Comparison of ENCODE assay signal across 24 mouse cellular contexts in the genomic region with DNA sequence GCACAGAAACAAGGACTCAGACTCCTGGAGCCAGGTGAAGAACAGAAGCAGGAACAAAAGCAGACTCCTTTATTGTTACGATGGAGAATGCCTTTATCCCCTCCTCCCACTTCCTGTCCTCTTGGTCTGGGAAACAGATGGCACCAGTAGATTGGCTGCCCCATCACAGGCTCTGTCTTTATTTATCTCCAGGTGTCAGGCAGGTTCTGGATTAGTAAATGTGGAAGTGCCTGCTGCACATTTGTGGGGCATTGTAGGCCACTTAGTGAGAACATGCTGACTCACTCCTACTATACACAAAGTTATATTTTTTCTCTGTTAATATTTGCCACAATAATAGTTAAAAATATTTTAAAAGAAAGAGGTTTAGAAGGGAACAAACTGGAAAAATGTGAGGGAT.
DNase-seq lines count a peak whose midpoint lies in the region; ATAC-seq and TF ChIP-seq lines count a peak whose summit lies in the region.
"Had no signal": no experiment of that assay in that cellular context is flagged by ENCODE, and none has a peak within 500 bp of the region (broad histone marks: within the 10 kb centered on the region; RNA-seq: fewer than 3 reads in every experiment).

No protein-coding gene starts in this region.

- TF ChIP-seq RAD21 in CH12.LX (IDR thresholded peaks at IDR 0.05; ENCODE audit: low read depth, low read length): no peak

- in situ Hi-C loops in CH12.LX (cut with MboI; ENCODE audit: low pct_ligation_motif_present, low pct_unique_long_range_greater_than_20kb, low sequenced_read_pairs): no loop called here

- H3K36me3 ChIP-seq in CH12.LX (replicated peaks in 1 of 2; ENCODE audit: control insufficient read depth in 1 of 2, insufficient read depth in 1 of 2, low read length in 1 of 2): no peaks in the 10 kb centered on the region
- H3K36me3 ChIP-seq: embryonic facial prominence, embryonic 15.5 days; heart, embryonic 10.5 days; hindbrain, embryonic 10.5 days; limb, embryonic 13.5 days; midbrain, embryonic 12.5 days had no signal

- H3K27me3 ChIP-seq in CH12.LX (replicated peaks): no peaks in the 10 kb centered on the region
- H3K27me3 ChIP-seq: embryonic facial prominence, embryonic 15.5 days; limb, embryonic 13.5 days; midbrain, embryonic 12.5 days had no signal

- ATAC-seq in common myeloid progenitor, adult 5-6 weeks (replicated peaks; ENCODE audit: low read depth, poor library complexity, severe bottlenecking): peak; percentile 94
- peak; percentile 92 for ATAC-seq in megakaryocyte progenitor cell, adult 5-6 weeks (replicated peaks; ENCODE audit: poor library complexity)
- ATAC-seq: CD4-positive, CD25-positive, alpha-beta regulatory T cell, adult 4 months; forebrain, postnatal 0 days; hindbrain, postnatal 0 days; intestine, embryonic 16.5 days; lung, postnatal 0 days had no signal

- no peak overlapping the region for H3K4me3 ChIP-seq in CH12.LX (replicated peaks in 1 of 3; ENCODE audit: low read depth in 2 of 3, low read length in 2 of 3, poor library complexity in 1 of 3)
- H3K4me3 ChIP-seq: embryonic facial prominence, embryonic 15.5 days; heart, embryonic 10.5 days; hindbrain, embryonic 10.5 days; limb, embryonic 13.5 days; midbrain, embryonic 12.5 days had no signal

- TF ChIP-seq CTCF in CH12.LX (conservative IDR thresholded peaks at IDR 0.05 in 1 of 2, IDR thresholded peaks at IDR 0.05 in 1 of 2; ENCODE audit: low read depth in 2 of 2, low read length in 2 of 2): no peak

- TF ChIP-seq EP300 in CH12.LX (IDR thresholded peaks at IDR 0.05; ENCODE audit: low read length): no peak

- no peaks in the 10 kb centered on the region for H3K9me3 ChIP-seq in CH12.LX (replicated peaks; ENCODE audit: low read length)
- H3K9me3 ChIP-seq: embryonic facial prominence, embryonic 15.5 days; heart, embryonic 10.5 days; hindbrain, embryonic 10.5 days; limb, embryonic 13.5 days; midbrain, embryonic 12.5 days had no signal

- H3K79me2 ChIP-seq in CH12.LX (replicated peaks; ENCODE audit: control insufficient read depth, extremely low read depth, insufficient read depth, poor library complexity, severe bottlenecking): no peaks in the 10 kb centered on the region

- DNase-seq in 3T3-L1 (ENCODE audit: low read depth, low spot score): peak; percentile 19
- DNase-seq in CH12.LX (ENCODE audit: extremely low read depth): peak; percentile 33
- no peak for DNase-seq in embryo, embryonic 10 days (ENCODE audit: low spot score)
- no peak for DNase-seq in gastrocnemius, adult 8-10 months (ENCODE audit: low spot score in 2 of 2)
- no peak for DNase-seq in spleen, postnatal 10 days (ENCODE audit: low spot score in 2 of 2)
- DNase-seq: adrenal gland, postnatal 14 days; cerebellum, adult 8-10 months; cerebellum, postnatal 36 days; forebrain, postnatal 0 days; kidney, adult 9 months; kidney, postnatal 25 days had no signal

- H3K27ac ChIP-seq in CH12.LX (ENCODE audit: insufficient read depth, low read depth): no peak overlapping the region
- H3K27ac ChIP-seq: embryonic facial prominence, embryonic 15.5 days; heart, embryonic 10.5 days; hindbrain, embryonic 10.5 days; hindbrain, postnatal 0 days; limb, embryonic 13.5 days; macrophage; midbrain, embryonic 12.5 days; stomach, postnatal 0 days had no signal

- no peak for TF ChIP-seq POLR2A in CH12.LX (IDR thresholded peaks at IDR 0.05; ENCODE audit: low read depth, low read length)

- no peak overlapping the region for H3K9ac ChIP-seq in CH12.LX (ENCODE audit: insufficient read depth, low read depth)
- H3K9ac ChIP-seq: embryonic facial prominence, embryonic 15.5 days; forebrain, postnatal 0 days; limb, embryonic 13.5 days; midbrain, embryonic 12.5 days had no signal

- H3K4me1 ChIP-seq in CH12.LX (ENCODE audit: control insufficient read depth in 1 of 2, insufficient read depth in 2 of 2): peaks cover 0 to 17% of the 10 kb centered on the region in 2 experiments; a peak in 2 of 4 replicates
- H3K4me1 ChIP-seq: embryonic facial prominence, embryonic 15.5 days; heart, embryonic 10.5 days; hindbrain, embryonic 10.5 days; midbrain, embryonic 12.5 days had no signal

- H3K4me2 ChIP-seq in CH12.LX (ENCODE audit: insufficient read depth, low read depth, poor library complexity, severe bottlenecking): no peak overlapping the region
- H3K4me2 ChIP-seq: embryonic facial prominence, embryonic 15.5 days; limb, embryonic 13.5 days; midbrain, embryonic 12.5 days had no signal

- dilution Hi-C loops in CH12.LX (cut with MboI; ENCODE audit: extremely low pct_ligation_motif_present, extremely low pct_unique_long_range_greater_than_20kb, low sequenced_read_pairs): no loop called here

TF ChIP-seq in CH12.LX, 34 proteins besides CTCF, POLR2A, EP300 and RAD21:
- TF ChIP-seq UBTF (IDR thresholded peaks at IDR 0.05; ENCODE audit: low read depth, low read length) (no peak), GABPA (IDR thresholded peaks at IDR 0.05; ENCODE audit: insufficient replicate concordance, low read depth, low read length) (no peak), NRF1 (IDR thresholded peaks at IDR 0.05; ENCODE audit: low read depth, low read length) (no peak), ELF1 (IDR thresholded peaks at IDR 0.05; ENCODE audit: low read depth, low read length) (no peak), NELFE (IDR thresholded peaks at IDR 0.05; ENCODE audit: low read depth, low read length) (no peak), MYC (IDR thresholded peaks at IDR 0.05; ENCODE audit: low read depth, low read length) (no peak), ZMIZ1 (IDR thresholded peaks at IDR 0.05; ENCODE audit: low read depth, low read length) (no peak), TCF12 (IDR thresholded peaks at IDR 0.05; ENCODE audit: low read depth, low read length) (no peak), CHD2 (IDR thresholded peaks at IDR 0.05; ENCODE audit: low read length) (no peak), E2F4 (IDR thresholded peaks at IDR 0.05; ENCODE audit: insufficient replicate concordance, low read depth, low read length) (no peak)
TF ChIP-seq in CH12.LX: peak in this region for 0.

Comparison
In these comparisons a context has a peak if more than half of its experiments do, and no peak if none do; other contexts are left out.
1. DNase-seq: peak in 3T3-L1 (single experiment) and CH12.LX (single experiment); none in embryo, embryonic 10 days (single experiment), gastrocnemius, adult 8-10 months (0 of 2) and spleen, postnatal 10 days (0 of 2).